Mouse (Mus musculus) forebrain, embryonic 12.5 days (tissue): Measurements from ENCODE around the gene Gm10256. TPM values are rescaled to one million over a fixed set of nuclear protein-coding genes. Genes with fewer than 3 reads are reported as not detected.
"Not testable (repeated sequence)": the region's sequence is repeated elsewhere in the genome, so short reads cannot be mapped to it uniquely, and the experiment has no call there.

Source experiments
- ATAC-seq: fragments of 200-750 bp; cut with Nextera tagmentation; 2 replicates; pipeline ENCODE4 v1.8.0; 2017; ENCODE audit warnings: moderate TSS enrichment; ENCODE audit not compliant: low FRiP score
- H3K27ac ChIP-seq: fragments of 300-500 bp; sonication (generic); 2 replicates; pipeline ENCODE4 v1.5.1; 2016; ENCODE audit warnings: mild to moderate bottlenecking
- H3K27me3 ChIP-seq: fragments of 300-500 bp; sonication (generic); 2 replicates; pipeline ENCODE4 v1.6.1; 2016; ENCODE audit warnings: mild to moderate bottlenecking
- H3K36me3 ChIP-seq: fragments of 300-500 bp; sonication (generic); replicated peaks from 2 replicates; pipeline ENCODE4 v1.6.1; 2016; ENCODE audit warnings: mild to moderate bottlenecking
- H3K4me1 ChIP-seq: fragments of 300-500 bp; sonication (generic); 2 replicates; pipeline ENCODE4 v1.6.1; 2016
- H3K4me2 ChIP-seq: fragments of 300-500 bp; sonication (generic); 2 replicates; pipeline ENCODE4 v1.6.1; 2016; ENCODE audit warnings: mild to moderate bottlenecking, moderate library complexity
- H3K4me3 ChIP-seq: fragments of 300-500 bp; sonication (generic); replicated peaks from 2 replicates; pipeline ENCODE4 v1.5.1; 2016; ENCODE audit warnings: mild to moderate bottlenecking
- H3K9ac ChIP-seq: fragments of 300-500 bp; sonication (generic); 2 replicates; pipeline ENCODE4 v1.6.1; 2016; ENCODE audit warnings: mild to moderate bottlenecking
- H3K9me3 ChIP-seq: fragments of 300-500 bp; sonication (generic); 2 replicates; pipeline ENCODE4 v1.6.1; 2016
- WGBS: fragments of 180-500 bp; shearing (Covaris S2); methylation state at CpG from one replicate; pipeline ENCODE4 v1.1.7; 2016; 5-methylcytosine and 5-hydroxymethylcytosine counted together
- polyA plus RNA-seq: library from polyadenylated mRNA; unstranded; fragments of >200 nt; fragmentation: Nextera tagmentation; extraction: Ambion mirVana; gene quantifications from 2 replicates; pipeline ENCODE4 v1.2.1, GENCODE M21; 2016

Gene Gm10256
- not detected in 2 replicates for polyA plus RNA-seq

GRCm38 (mm10) chrY:2830380-2830779 is at the start of gene Gm10256, which contains the start of gene Rbmy:
TSS of gene Gm10256 (plus strand) at chrY:2830699.
TSS of gene Rbmy (plus strand) at chrY:2830680.
- H3K27me3 ChIP-seq, ATAC-seq, H3K9ac ChIP-seq, H3K27ac ChIP-seq, H3K36me3 ChIP-seq, H3K4me2 ChIP-seq, H3K9me3 ChIP-seq, H3K4me3 ChIP-seq, H3K4me1 ChIP-seq: not testable (repeated sequence)
- WGBS: no CpG with 5 or more reads among the region's 9 CpGs

GRCm38 (mm10) chrY:2796105-2796504 is 34.4 kb upstream of the Gm10256 start, which contains the start of gene Gm4064:
TSS of gene Gm4064 (minus strand) at chrY:2796205.
- not testable (repeated sequence) for H3K4me3 ChIP-seq, H3K4me2 ChIP-seq, ATAC-seq, H3K9ac ChIP-seq, H3K27me3 ChIP-seq, H3K4me1 ChIP-seq, H3K36me3 ChIP-seq, H3K27ac ChIP-seq, H3K9me3 ChIP-seq
- no CpG with 5 or more reads among the region's 8 CpGs for WGBS

- not testable (repeated sequence) for H3K36me3 ChIP-seq, H3K4me3 ChIP-seq, H3K9me3 ChIP-seq, H3K9ac ChIP-seq, H3K27ac ChIP-seq, H3K4me1 ChIP-seq, H3K4me2 ChIP-seq, ATAC-seq, H3K27me3 ChIP-seq
- WGBS: no CpG with 5 or more reads among the region's 9 CpGs
Observed at GRCm38 (mm10) chrY:2900689-2901088, 70.2 kb downstream of the Gm10256 start, which contains the start of gene Gm10352. TSS of gene Gm10352 (plus strand) at chrY:2900989.

Other genes starting within 250 kb of the Gm10256 start
- not detected in 2 replicates for gene H2al2c, start 231.6 kb upstream of the Gm10256 start, polyA plus RNA-seq
- not detected in 2 replicates for gene Sry, start 167.0 kb upstream of the Gm10256 start, polyA plus RNA-seq
- gene H2al2b, start 110.0 kb upstream of the Gm10256 start, polyA plus RNA-seq: not detected in 2 replicates
- not detected in 2 replicates for gene Gm4064, start 34.5 kb upstream of the Gm10256 start, polyA plus RNA-seq
- gene Rbmy, start within 50 bp of the Gm10256 start, polyA plus RNA-seq: not detected in 2 replicates
- not detected in 2 replicates for gene Gm10352, start 70.3 kb downstream of the Gm10256 start, polyA plus RNA-seq
- not detected in 2 replicates for gene Gm29289, start 101.9 kb downstream of the Gm10256 start, polyA plus RNA-seq